8 mouse cellular contexts compared by ENCODE assay signal in genomic region chr8:11557768-11558629, GRCm38 (mm10). TPM values are rescaled to one million over a fixed set of nuclear protein-coding genes. Genes with fewer than 3 reads are reported as not detected.
DNase-seq lines count a peak whose midpoint lies in the region; ATAC-seq and TF ChIP-seq lines count a peak whose summit lies in the region.

No protein-coding gene starts in this region.

- peak overlapping the region; percentile 95 for H3K9ac ChIP-seq in embryonic facial prominence, embryonic 13.5 days
- peak overlapping the region; percentile 95 for H3K9ac ChIP-seq in limb, embryonic 12.5 days (replicated peaks)
- H3K9ac ChIP-seq in midbrain, embryonic 15.5 days: peak overlapping the region; percentile 77

- no peaks in the 10 kb centered on the region for H3K9me3 ChIP-seq in embryonic facial prominence, embryonic 13.5 days
- H3K9me3 ChIP-seq in limb, embryonic 12.5 days: no peaks in the 10 kb centered on the region
- no peaks in the 10 kb centered on the region for H3K9me3 ChIP-seq in midbrain, embryonic 15.5 days

- peaks cover 20% of the 10 kb centered on the region for H3K4me1 ChIP-seq in embryonic facial prominence, embryonic 13.5 days
- no peaks in the 10 kb centered on the region; the same call in 1 of the 2 replicates for H3K4me1 ChIP-seq in kidney, adult 2 months (ENCODE audit: control insufficient read depth, insufficient read depth, low read length)
- peaks cover 27% of the 10 kb centered on the region for H3K4me1 ChIP-seq in limb, embryonic 12.5 days (replicated peaks)
- H3K4me1 ChIP-seq in midbrain, embryonic 15.5 days: peaks cover 34% of the 10 kb centered on the region
- H3K4me1 ChIP-seq in spleen, adult 2 months (ENCODE audit: control insufficient read depth, insufficient read depth, insufficient read length): peaks cover 8% of the 10 kb centered on the region; the same call in 1 of the 2 replicates

- TF ChIP-seq CTCF in kidney, adult 2 months (conservative IDR thresholded peaks at IDR 0.05; ENCODE audit: insufficient read depth, insufficient read length, low read depth, low read length): no peak
- no peak for TF ChIP-seq CTCF in spleen, adult 2 months (IDR thresholded peaks at IDR 0.05; ENCODE audit: extremely low read depth, insufficient read depth, insufficient read length, insufficient replicate concordance)

- peak; percentile 100 for TF ChIP-seq POLR2A in kidney, adult 2 months (IDR thresholded peaks at IDR 0.05; ENCODE audit: low read depth, low read length)
- TF ChIP-seq POLR2A in spleen, adult 2 months (IDR thresholded peaks at IDR 0.05; ENCODE audit: low read depth, low read length): peak; percentile 100

- H3K36me3 ChIP-seq in embryonic facial prominence, embryonic 13.5 days: peaks cover 18% of the 10 kb centered on the region
- H3K36me3 ChIP-seq in kidney, adult 2 months (ENCODE audit: control insufficient read depth, insufficient read depth, low read length): no peaks in the 10 kb centered on the region
- H3K36me3 ChIP-seq in limb, embryonic 12.5 days: peaks cover 17% of the 10 kb centered on the region
- H3K36me3 ChIP-seq in midbrain, embryonic 15.5 days (replicated peaks): peaks cover 8% of the 10 kb centered on the region; the same call in 1 of the 2 replicates
- H3K36me3 ChIP-seq in spleen, adult 2 months (ENCODE audit: control insufficient read depth, insufficient read depth, low read length): peaks cover 6% of the 10 kb centered on the region

- no peaks in the 10 kb centered on the region for H3K27me3 ChIP-seq in embryonic facial prominence, embryonic 13.5 days
- no peaks in the 10 kb centered on the region for H3K27me3 ChIP-seq in kidney, adult 2 months (replicated peaks; ENCODE audit: control insufficient read depth, insufficient read depth, low read length)
- no peaks in the 10 kb centered on the region for H3K27me3 ChIP-seq in limb, embryonic 12.5 days
- no peaks in the 10 kb centered on the region for H3K27me3 ChIP-seq in midbrain, embryonic 15.5 days (replicated peaks)
- no peaks in the 10 kb centered on the region for H3K27me3 ChIP-seq in spleen, adult 2 months (ENCODE audit: control insufficient read depth, insufficient read depth, low read length)

- peak; percentile 100 for DNase-seq in 3134 (ENCODE audit: extremely low read depth, insufficient read length, low spot score)
- peak; percentile 96 to 97 for DNase-seq in adrenal gland, postnatal 36 days
- peak; percentile 96 to 99 for DNase-seq in heart, adult 18-20 months
- peak; percentile 99 for DNase-seq in kidney, adult 2 months
- DNase-seq in spleen, adult 2 months (ENCODE audit: low read depth in 1 of 2, low spot score in 2 of 2): peak; percentile 95 to 98

- WGBS in embryonic facial prominence, embryonic 13.5 days: under 1% methylated on average over 67 of the region's 67 CpGs
- under 1% methylated on average over 67 of the region's 67 CpGs for WGBS in kidney, adult 2 months
- WGBS in limb, embryonic 12.5 days: under 1% methylated on average over 66 of the region's 67 CpGs
- under 1% methylated on average over 66 of the region's 67 CpGs for WGBS in midbrain, embryonic 15.5 days
- WGBS in spleen, adult 2 months: under 1% methylated on average over 67 of the region's 67 CpGs

- H3K27ac ChIP-seq in embryonic facial prominence, embryonic 13.5 days: peak overlapping the region; percentile 99
- H3K27ac ChIP-seq in kidney, adult 2 months (ENCODE audit: insufficient read depth, low read depth, low read length): peak overlapping the region; percentile 96
- H3K27ac ChIP-seq in limb, embryonic 12.5 days: peak overlapping the region; percentile 99
- H3K27ac ChIP-seq in midbrain, embryonic 15.5 days: peak overlapping the region; percentile 100
- peak overlapping the region; percentile 98 for H3K27ac ChIP-seq in spleen, adult 2 months (ENCODE audit: insufficient read depth, low read length)

- H3K4me2 ChIP-seq in embryonic facial prominence, embryonic 13.5 days: peak overlapping the region; percentile 73
- H3K4me2 ChIP-seq in limb, embryonic 12.5 days: peak overlapping the region; percentile 72
- H3K4me2 ChIP-seq in midbrain, embryonic 15.5 days: peak overlapping the region; percentile 74

- peak; percentile 79 for ATAC-seq in embryonic facial prominence, embryonic 13.5 days (ENCODE audit: insufficient number of reproducible peaks, insufficient read depth, low FRiP score, low TSS enrichment, low read depth)
- peak; percentile 84 for ATAC-seq in limb, embryonic 12.5 days (ENCODE audit: insufficient number of reproducible peaks, insufficient read depth, low FRiP score, low TSS enrichment, low read depth)
- peak; percentile 80 for ATAC-seq in midbrain, embryonic 15.5 days (replicated peaks)

- H3K4me3 ChIP-seq in embryonic facial prominence, embryonic 13.5 days: peak overlapping the region; percentile 95
- peak overlapping the region; percentile 98 for H3K4me3 ChIP-seq in kidney, adult 2 months (ENCODE audit: insufficient read depth, low read depth, low read length)
- peak overlapping the region; percentile 97 for H3K4me3 ChIP-seq in limb, embryonic 12.5 days (replicated peaks)
- H3K4me3 ChIP-seq in midbrain, embryonic 15.5 days: peak overlapping the region; percentile 93
- H3K4me3 ChIP-seq in spleen, adult 2 months (ENCODE audit: extremely low read depth, insufficient read depth, insufficient read length): peak overlapping the region; percentile 98

RNA-seq across cellular contexts. Expression of gene Ing1, which starts 2.6 kb away (rescaled TPM):
- 10 to 100 TPM; 36.1 to 43.7 TPM for total RNA-seq in adrenal gland, postnatal 36 days (2021)
- 36.4 and 38.3 TPM in 2 replicates for polyA plus RNA-seq in embryonic facial prominence, embryonic 13.5 days (2015; fragmentation: Nextera tagmentation; extraction: Ambion mirVana)
- 10 to 100 TPM; 16.2 to 18.3 TPM for total RNA-seq in heart, adult 18-20 months (2021)
- polyA plus RNA-seq in kidney, adult 2 months (2012; rRNA removed): 12.0 and 16.3 TPM in 2 replicates
- polyA plus RNA-seq in limb, embryonic 12.5 days (2016; fragmentation: Nextera tagmentation; extraction: Ambion mirVana): 46.5 and 50.4 TPM in 2 replicates
- 47.9 and 50.5 TPM in 2 replicates for polyA plus RNA-seq in midbrain, embryonic 15.5 days (2015; fragmentation: Nextera tagmentation; extraction: Ambion mirVana)
- polyA plus RNA-seq in spleen, adult 2 months (2012; rRNA removed): 16.1 and 17.6 TPM in 2 replicates

RNA-seq across cellular contexts. Expression of gene Cars2, which starts 7.4 kb away (rescaled TPM):
- 10 to 100 TPM; 34.6 to 39.8 TPM for total RNA-seq in adrenal gland, postnatal 36 days (2021)
- 25.7 and 29.7 TPM in 2 replicates for polyA plus RNA-seq in embryonic facial prominence, embryonic 13.5 days (2015; fragmentation: Nextera tagmentation; extraction: Ambion mirVana)
- 10 to 100 TPM; 51.6 to 52.2 TPM for total RNA-seq in heart, adult 18-20 months (2021)
- polyA plus RNA-seq in kidney, adult 2 months (2012; rRNA removed): 50.7 and 56.6 TPM in 2 replicates
- polyA plus RNA-seq in limb, embryonic 12.5 days (2016; fragmentation: Nextera tagmentation; extraction: Ambion mirVana): 20.6 and 21.6 TPM in 2 replicates
- polyA plus RNA-seq in midbrain, embryonic 15.5 days (2015; fragmentation: Nextera tagmentation; extraction: Ambion mirVana): 21.7 and 23.5 TPM in 2 replicates
- polyA plus RNA-seq in spleen, adult 2 months (2012; rRNA removed): 29.8 and 42.4 TPM in 2 replicates

Comparison
In these comparisons a context has a peak if more than half of its experiments do, and no peak if none do; other contexts are left out.
1. Peak in every context shown above with its lines: DNase-seq, ATAC-seq, H3K4me3 ChIP-seq and H3K27ac ChIP-seq.